Mouse (Mus musculus): ENCODE results near the gene Elf1.

- TF ChIP-seq CTCF (IDR thresholded peaks at IDR 0.05): no peak
- 0 out of 2 replicates have a peak, but pooled peaks have one; percentile 41 for TF ChIP-seq EP300 (IDR thresholded peaks at IDR 0.05)
These were observed 53.2 kb downstream of the Elf1 start for GRCm38 (mm10) chr14:79534206-79534605.

Data from lung, postnatal 0 days (tissue).